Mouse (Mus musculus) olfactory bulb, adult 2 months (tissue): ENCODE results near the gene Trpm8. TPM values are rescaled to one million over a fixed set of nuclear protein-coding genes. Genes with fewer than 3 reads are reported as not detected.

Source experiments
- H3K27ac ChIP-seq: fragments of 200-500 bp; 2 replicates; pipeline ENCODE4 v1.5.1; 2012; ENCODE audit warnings: low read depth, low read length; ENCODE audit not compliant: insufficient read depth
- H3K4me1 ChIP-seq: fragments of 200-500 bp; 2 replicates; pipeline ENCODE4 v1.6.1; 2012; ENCODE audit warnings: low read length; ENCODE audit not compliant: control insufficient read depth, insufficient read depth
- H3K4me3 ChIP-seq: fragments of 200-500 bp; 2 replicates; pipeline ENCODE4 v1.5.1; 2012; ENCODE audit warnings: mild to moderate bottlenecking, low read depth, low read length, moderate library complexity; ENCODE audit not compliant: insufficient read depth
- CTCF ChIP-seq: fragments of 200-500 bp; IDR thresholded peaks from 2 replicates; pipeline ENCODE4 v1.5.1; 2012; ENCODE audit warnings: low read depth, mild to moderate bottlenecking, low read length, moderate library complexity; ENCODE audit not compliant: insufficient read depth
- POLR2A ChIP-seq: fragments of 200-500 bp; IDR thresholded peaks from 2 replicates; pipeline ENCODE4 v1.6.1; 2012; ENCODE audit warnings: mild to moderate bottlenecking, low read depth, low read length, moderate library complexity; ENCODE audit not compliant: insufficient read depth
- WGBS: fragments of 180-500 bp; shearing (Covaris S2); methylation state at CpG from one replicate; pipeline ENCODE4 v1.1.7; 2018; 5-methylcytosine and 5-hydroxymethylcytosine counted together
- polyA plus RNA-seq: library from polyadenylated mRNA; stranded (reverse); fragments of >200 nt; gene quantifications from 2 replicates; pipeline ENCODE4 v1.2.4, GENCODE M21; 2012; ENCODE audit warnings: low replicate concordance; ENCODE audit not compliant: missing spikeins, insufficient read depth, insufficient read length

Trpm8 gene
- polyA plus RNA-seq, 1 experiment, result not detected

DNA sequence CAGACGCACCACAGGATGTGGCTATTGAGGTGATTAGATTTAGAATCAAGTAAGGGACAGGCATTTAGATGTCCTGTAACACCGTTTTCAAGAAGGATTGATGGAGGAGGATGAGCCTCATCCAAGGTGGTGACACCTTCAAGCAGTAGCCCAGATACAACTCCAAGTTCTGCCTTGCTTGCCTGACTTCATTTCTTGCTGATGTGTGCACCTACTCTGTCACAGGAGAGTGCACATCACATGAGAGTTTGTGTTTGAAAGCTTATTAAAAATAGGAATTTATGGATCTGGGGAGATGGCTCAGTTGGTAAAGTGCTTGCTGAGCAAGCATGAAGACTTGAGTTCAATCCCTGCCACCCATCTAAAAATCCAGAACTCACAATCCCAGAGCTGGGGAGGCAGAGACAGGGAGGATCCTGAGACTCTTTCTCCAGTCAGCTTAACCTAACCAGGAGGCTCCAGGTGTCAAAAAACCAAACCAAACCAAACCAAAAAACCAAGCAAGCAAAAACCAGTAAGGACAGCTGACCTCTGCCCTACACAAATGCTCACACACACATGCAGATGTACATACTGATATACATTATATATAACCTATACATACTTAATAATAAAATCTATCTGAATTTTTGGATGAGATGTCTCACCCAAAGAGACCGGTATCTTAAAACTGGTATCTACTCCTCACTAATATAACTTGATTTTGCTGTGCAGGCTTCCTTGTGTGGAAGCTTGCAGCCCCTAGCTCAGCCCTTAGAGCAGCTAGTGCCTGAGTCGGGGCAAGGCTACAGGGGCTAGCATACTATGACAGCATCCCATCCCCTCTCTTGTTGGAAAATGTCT, 21.4 kb downstream of the Trpm8 start:
- 64% methylated on average over 4 of the region's 4 CpGs for WGBS
- no peak for TF ChIP-seq POLR2A
- TF ChIP-seq CTCF, result no peak
- H3K4me1 ChIP-seq, result no peaks in the 10 kb centered on the region
- no peak overlapping the region for H3K27ac ChIP-seq
- no peak overlapping the region for H3K4me3 ChIP-seq

DNA sequence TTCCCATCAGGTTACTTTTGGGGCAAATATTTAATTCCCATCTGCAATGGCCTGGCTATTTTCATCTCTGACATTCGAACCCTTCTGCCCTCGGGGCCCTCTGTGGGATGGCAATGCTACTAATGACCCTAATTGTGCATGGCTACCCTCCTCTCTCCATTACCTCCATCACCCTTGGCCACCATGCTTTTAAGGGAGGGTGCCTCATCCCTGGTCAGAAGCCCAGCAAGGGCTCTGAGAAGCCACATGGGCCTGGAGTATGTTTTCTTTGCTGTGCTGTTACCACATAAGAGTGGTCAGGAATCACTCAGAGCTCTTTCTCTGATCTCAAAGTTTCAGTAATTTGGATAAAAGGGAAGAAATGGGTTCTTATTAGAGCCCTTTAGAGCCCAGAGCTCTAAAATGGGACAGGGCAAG, 22.1 kb downstream of the Trpm8 start:
- Histone ChIP-seq H3K4me3 (no peak overlapping the region), H3K4me1 (no peaks in the 10 kb centered on the region), H3K27ac (no peak overlapping the region)
- TF ChIP-seq CTCF (no peak), POLR2A (no peak)
- WGBS, result 83% methylated on average over 2 of the region's 2 CpGs

DNA sequence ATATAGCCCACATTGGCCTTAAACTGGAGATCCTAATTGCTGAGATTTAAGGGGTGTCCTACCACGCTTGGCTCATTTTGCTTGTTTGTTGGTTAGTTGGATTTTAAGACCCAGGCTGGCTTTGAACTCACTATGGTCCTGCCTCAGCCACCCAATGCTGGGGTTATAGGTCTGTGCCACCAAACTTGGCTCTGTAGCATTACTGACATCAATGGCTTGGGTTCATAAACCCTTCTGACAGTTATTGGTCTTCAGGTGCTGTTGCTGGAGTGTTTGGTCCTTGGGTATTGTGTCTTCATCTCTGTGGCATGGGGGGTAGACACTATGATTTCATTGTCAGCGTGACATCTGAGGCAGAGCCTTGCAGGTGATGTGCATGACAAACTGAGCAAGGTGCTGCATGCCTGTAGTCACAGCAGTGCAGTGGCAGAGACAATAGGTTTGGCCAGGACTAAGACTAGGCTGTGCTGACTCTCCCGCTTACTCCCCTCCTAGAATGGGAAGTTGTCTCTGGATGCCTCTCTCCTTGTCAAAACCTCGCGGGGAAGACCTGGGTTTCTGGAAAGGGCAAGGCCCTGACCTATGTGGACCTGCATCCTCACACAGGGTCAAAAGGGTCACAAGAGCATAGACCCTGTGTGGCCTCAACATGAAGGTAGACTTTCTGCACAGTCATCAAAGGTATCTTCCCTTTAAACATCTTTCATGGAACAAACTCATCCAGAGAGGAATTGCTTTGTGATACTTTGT, 23.0 kb downstream of the Trpm8 start:
- 44% methylated on average over 5 of the region's 5 CpGs for WGBS
- H3K4me1 ChIP-seq, result no peaks in the 10 kb centered on the region
- TF ChIP-seq CTCF (no peak), POLR2A (no peak)
- no peak overlapping the region for H3K4me3 ChIP-seq
- H3K27ac ChIP-seq, result no peak overlapping the region

DNA sequence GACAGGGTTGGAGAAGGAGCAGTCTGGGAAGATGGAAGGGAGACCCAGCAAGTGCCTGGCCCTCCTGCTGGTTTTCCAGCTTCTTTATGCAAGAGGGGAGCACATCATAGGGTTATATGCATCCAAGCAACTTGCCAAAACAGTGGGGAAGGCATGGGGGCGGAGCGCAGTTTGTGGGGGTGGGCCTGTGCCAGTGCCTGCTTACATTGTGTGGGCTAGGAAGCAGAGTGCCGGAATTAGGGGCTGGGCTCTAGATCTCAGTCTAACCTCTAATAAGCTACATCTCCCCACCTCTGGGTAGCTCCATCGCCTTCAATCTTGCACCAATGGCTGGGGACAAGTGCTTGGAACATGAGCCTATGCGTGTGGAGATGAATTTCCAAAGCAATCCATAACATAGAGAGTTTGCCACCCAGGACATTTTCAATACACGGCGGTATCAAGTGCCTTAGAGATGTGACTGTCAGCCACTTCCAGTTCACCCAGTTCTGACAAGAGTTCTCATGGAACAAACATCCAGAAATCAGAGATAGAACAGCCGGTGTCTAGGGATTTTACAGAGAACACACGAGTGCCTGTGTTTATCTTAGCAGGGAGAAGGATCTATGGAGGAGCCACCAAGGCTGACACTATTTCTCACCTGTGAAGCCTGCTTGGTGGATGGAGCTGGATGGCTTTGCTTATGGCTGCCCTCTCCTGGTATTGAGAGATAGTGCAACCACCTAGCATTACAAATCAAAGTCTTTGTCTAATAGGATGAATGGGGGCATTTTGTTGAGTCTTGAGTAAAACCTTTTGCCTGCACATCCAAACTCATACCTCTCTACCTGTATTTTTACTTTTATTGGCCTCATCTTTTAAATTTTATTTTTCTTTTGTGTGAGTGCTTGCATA, 23.9 kb downstream of the Trpm8 start:
- no peak overlapping the region for H3K4me3 ChIP-seq
- no peak overlapping the region for H3K27ac ChIP-seq
- TF ChIP-seq POLR2A (no peak), CTCF (no peak)
- H3K4me1 ChIP-seq, result no peaks in the 10 kb centered on the region
- 72% methylated on average over 9 of the region's 9 CpGs for WGBS

DNA sequence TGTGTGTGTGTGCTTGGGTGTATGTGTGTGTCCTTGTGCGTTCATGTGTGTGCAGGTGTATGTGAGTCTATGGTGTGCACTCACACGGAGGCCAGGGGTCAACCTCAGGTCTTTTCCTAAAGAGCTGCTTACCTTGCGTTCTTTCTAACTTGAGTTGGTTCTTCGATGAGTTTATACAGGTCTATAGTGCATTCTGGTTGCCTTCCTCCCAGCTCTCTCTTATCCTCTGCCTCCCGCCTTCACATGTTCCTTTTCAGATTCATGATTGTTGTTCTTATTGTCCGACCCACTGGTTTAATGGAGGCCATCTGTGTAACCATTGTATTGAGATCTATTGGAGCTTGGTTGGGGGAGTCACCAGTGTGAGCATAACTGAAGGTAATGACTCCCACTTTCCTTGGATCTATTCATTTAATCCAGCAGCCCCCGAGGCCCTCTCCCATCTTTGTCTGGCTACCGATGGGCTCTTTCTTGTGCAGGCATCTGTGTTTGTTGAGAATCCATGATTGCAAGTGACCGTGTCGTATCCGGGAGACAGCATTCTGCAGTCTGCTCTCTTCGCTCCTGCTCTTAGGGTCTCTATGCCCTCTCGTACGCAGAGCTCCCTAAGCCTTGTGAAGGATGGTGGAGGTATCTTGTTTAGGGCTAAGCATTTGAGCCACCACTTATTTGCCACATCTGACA, 24.7 kb downstream of the Trpm8 start:
- no peak for TF ChIP-seq CTCF
- no peak for TF ChIP-seq POLR2A
- Histone ChIP-seq H3K4me3 (no peak overlapping the region), H3K27ac (no peak overlapping the region), H3K4me1 (no peaks in the 10 kb centered on the region)
- WGBS, result 64% methylated on average over 14 of the region's 14 CpGs

DNA sequence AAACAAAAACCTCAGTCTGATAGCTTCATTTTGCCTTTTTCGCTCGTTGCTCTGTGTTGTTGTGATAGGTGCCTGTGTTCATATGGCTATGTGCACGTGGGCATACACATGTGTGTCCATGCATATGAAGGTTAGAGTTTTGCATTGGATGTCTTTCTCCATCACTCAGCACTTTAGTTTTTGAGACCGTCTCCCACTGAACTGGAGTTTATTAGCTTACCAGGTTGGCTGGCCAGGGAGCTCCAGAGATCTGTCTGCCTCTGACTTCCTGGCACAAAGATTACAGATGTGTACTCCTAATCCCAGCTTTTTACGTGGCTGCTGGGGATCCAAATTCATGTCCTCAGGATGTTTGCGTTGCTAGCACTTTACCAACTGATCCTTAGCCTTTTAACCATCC, 26.3 kb downstream of the Trpm8 start:
- Histone ChIP-seq H3K4me3 (no peak overlapping the region), H3K4me1 (no peaks in the 10 kb centered on the region), H3K27ac (no peak overlapping the region)
- 63% methylated on average over 6 of the region's 6 CpGs for WGBS
- TF ChIP-seq POLR2A (no peak), CTCF (no peak)

DNA sequence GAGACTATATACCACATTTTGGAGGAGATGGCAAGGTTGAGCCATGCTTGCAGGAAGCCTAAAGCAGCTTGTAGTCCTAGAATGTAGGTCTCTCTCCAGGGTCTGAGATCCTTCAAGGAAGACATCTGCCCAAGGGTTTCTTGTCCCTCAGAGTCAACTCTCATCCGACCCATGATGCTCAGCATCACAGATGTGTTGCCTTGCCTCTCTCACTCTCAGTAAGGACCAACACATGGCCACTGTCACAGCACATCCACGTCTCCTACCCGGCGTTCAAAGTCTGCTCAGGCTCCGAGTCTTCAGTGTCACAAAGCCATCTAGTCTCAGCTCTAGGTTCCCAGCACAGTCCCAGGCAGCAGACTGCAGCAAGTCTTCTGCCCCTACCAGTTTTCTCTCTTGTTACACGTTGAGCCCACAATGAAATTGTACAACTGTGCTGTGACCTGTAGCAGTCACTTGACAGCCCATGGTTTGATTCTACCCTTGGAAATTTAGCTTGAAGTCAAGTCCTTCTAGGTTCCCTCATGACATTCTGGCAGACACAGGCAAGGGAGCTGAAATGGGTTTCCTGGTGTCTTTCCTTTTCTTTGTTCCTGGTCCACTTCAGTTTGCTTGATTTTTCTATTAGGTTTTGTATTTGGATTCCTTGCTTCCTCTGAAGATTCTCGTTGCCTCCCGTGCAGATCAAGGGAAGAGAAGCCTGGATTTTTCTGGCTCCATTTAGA, 27.0 kb downstream of the Trpm8 start:
- no peaks in the 10 kb centered on the region for H3K4me1 ChIP-seq
- 61% methylated on average over 8 of the region's 8 CpGs for WGBS
- no peak for TF ChIP-seq CTCF
- TF ChIP-seq POLR2A, result no peak
- H3K27ac ChIP-seq, result no peak overlapping the region
- H3K4me3 ChIP-seq, result no peak overlapping the region
